Mouse (Mus musculus) MEL (cell line): Measurements from ENCODE around the gene Ephb6. TPM values are rescaled to one million over a fixed set of nuclear protein-coding genes. Genes with fewer than 3 reads are reported as not detected.

Experiments
- DNase-seq: peaks from one replicate; pipeline ENCODE4 v3.0.0; 2011; ENCODE audit warnings: low read depth, low spot score
- H3K27ac ChIP-seq: 2 replicates; pipeline ENCODE4 v1.5.1; 2012; ENCODE audit warnings: low read depth, mild to moderate bottlenecking, control low read depth, low read length, moderate library complexity; ENCODE audit not compliant: control insufficient read depth
- H3K27me3 ChIP-seq, 2 experiments: fragments of 150-350 bp in 1 of 2; sonication (generic) in 1 of 2; 2 replicates each; pipeline ENCODE4 v1.6.1; 2012; ENCODE audit warnings: low read length in 2 of 2, mild to moderate bottlenecking in 2 of 2, improper control_type of control experiment in 1 of 2, moderate library complexity in 1 of 2; ENCODE audit not compliant: insufficient read depth in 2 of 2, control insufficient read depth in 1 of 2
- H3K36me3 ChIP-seq, 2 experiments: 2 replicates each; pipeline ENCODE4 v1.6.1; 2012 to 2014; ENCODE audit warnings: low read length in 2 of 2, improper control_type of control experiment in 1 of 2, inconsistent platforms in 1 of 2, mild to moderate bottlenecking in 1 of 2; ENCODE audit not compliant: insufficient read depth in 2 of 2, control insufficient read depth in 1 of 2
- H3K4me1 ChIP-seq, 2 experiments: fragments of 150-350 bp in 1 of 2; sonication (generic) in 1 of 2; 2 replicates each; pipeline ENCODE4 v1.6.1; 2012; ENCODE audit warnings: low read length in 2 of 2, improper control_type of control experiment in 1 of 2, mild to moderate bottlenecking in 1 of 2; ENCODE audit not compliant: insufficient read depth in 2 of 2, control insufficient read depth in 1 of 2
- H3K4me3 ChIP-seq, 2 experiments: fragments of 150-350 bp in 1 of 2; sonication (generic) in 1 of 2; 2 replicates each; pipeline ENCODE4 v1.5.1; 2012; ENCODE audit warnings: low read depth in 2 of 2, low read length in 2 of 2, mild to moderate bottlenecking in 2 of 2, moderate library complexity in 2 of 2, control low read depth in 1 of 2, improper control_type of control experiment in 1 of 2; ENCODE audit not compliant: control insufficient read depth in 1 of 2, insufficient read depth in 1 of 2
- H3K79me2 ChIP-seq: 2 replicates; pipeline ENCODE4 v1.6.1; 2012; ENCODE audit warnings: mild to moderate bottlenecking, low read length, moderate library complexity; ENCODE audit not compliant: control insufficient read depth, poor library complexity, insufficient read depth
- H3K9ac ChIP-seq: 2 replicates; pipeline ENCODE4 v1.6.1; 2012; ENCODE audit warnings: low read depth, mild to moderate bottlenecking, control low read depth, low read length, moderate library complexity; ENCODE audit not compliant: control insufficient read depth, poor library complexity, severe bottlenecking
- H3K9me3 ChIP-seq: fragments of 150-350 bp; sonication (generic); replicated peaks from 2 replicates; pipeline ENCODE4 v1.6.1; 2012; ENCODE audit warnings: mild to moderate bottlenecking, low read length, improper control_type of control experiment, moderate library complexity; ENCODE audit not compliant: insufficient read depth
- ELF1 ChIP-seq: IDR thresholded peaks from 2 replicates; pipeline ENCODE4 v1.6.1; 2014; ENCODE audit warnings: low read depth, mild to moderate bottlenecking, inconsistent platforms, low read length, improper control_type of control experiment, moderate library complexity
- ETS1 ChIP-seq: IDR thresholded peaks from 2 replicates; pipeline ENCODE4 v1.6.1; 2012; ENCODE audit warnings: low read depth, mild to moderate bottlenecking, inconsistent platforms, low read length, improper control_type of control experiment, moderate library complexity
- GATA1 ChIP-seq: IDR thresholded peaks from 2 replicates; pipeline ENCODE4 v1.6.1; 2011; ENCODE audit warnings: low read depth, low read length, improper control_type of control experiment
- HCFC1 ChIP-seq: IDR thresholded peaks from 2 replicates; pipeline ENCODE4 v1.6.1; 2012; ENCODE audit warnings: low read depth, mild to moderate bottlenecking, inconsistent platforms, low read length, improper control_type of control experiment, moderate library complexity
- JUND ChIP-seq: IDR thresholded peaks from 2 replicates; pipeline ENCODE4 v1.6.1; 2011; ENCODE audit warnings: low read depth, mild to moderate bottlenecking, improper control_type of control experiment, low read length
- KAT2A ChIP-seq: conservative IDR thresholded peaks from 2 replicates; pipeline ENCODE4 v1.6.1; 2012; ENCODE audit warnings: low read depth, low read length, improper control_type of control experiment, inconsistent platforms
- MEF2A ChIP-seq: IDR thresholded peaks from 2 replicates; pipeline ENCODE4 v1.6.1; 2014; ENCODE audit warnings: low read depth, mild to moderate bottlenecking, inconsistent platforms, low read length, improper control_type of control experiment; ENCODE audit not compliant: poor library complexity, insufficient replicate concordance, severe bottlenecking; ENCODE audit errors: extremely low read depth
- MXI1 ChIP-seq: IDR thresholded peaks from 2 replicates; pipeline ENCODE4 v1.6.1; 2011; ENCODE audit warnings: mild to moderate bottlenecking, low read depth, low read length, improper control_type of control experiment
- MYB ChIP-seq: IDR thresholded peaks from 2 replicates; pipeline ENCODE4 v1.6.1; 2011; ENCODE audit warnings: mild to moderate bottlenecking, low read depth, low read length, improper control_type of control experiment
- NELFE ChIP-seq: IDR thresholded peaks from 2 replicates; pipeline ENCODE4 v1.6.1; 2011; ENCODE audit warnings: low read depth, low read length, improper control_type of control experiment
- NRF1 ChIP-seq: IDR thresholded peaks from 2 replicates; pipeline ENCODE4 v1.6.1; 2014; ENCODE audit warnings: low read depth, mild to moderate bottlenecking, inconsistent platforms, low read length, improper control_type of control experiment, moderate library complexity; ENCODE audit not compliant: poor library complexity, insufficient read depth, severe bottlenecking
- POLR2AphosphoS5 ChIP-seq: IDR thresholded peaks from 2 replicates; pipeline ENCODE4 v1.6.1; 2012; ENCODE audit warnings: low read depth, borderline replicate concordance, mild to moderate bottlenecking, inconsistent platforms, low read length, moderate library complexity, mixed read lengths
- TAL1 ChIP-seq: IDR thresholded peaks from 2 replicates; pipeline ENCODE4 v1.6.1; 2012; ENCODE audit warnings: mild to moderate bottlenecking, inconsistent platforms, low read length, moderate library complexity, mixed read lengths
- TBP ChIP-seq: IDR thresholded peaks from 2 replicates; pipeline ENCODE4 v1.8.0; 2011; ENCODE audit warnings: low read depth, low read length, improper control_type of control experiment
- TCF12 ChIP-seq: IDR thresholded peaks from 2 replicates; pipeline ENCODE4 v1.6.1; 2014; ENCODE audit warnings: low read depth, mild to moderate bottlenecking, inconsistent platforms, low read length, improper control_type of control experiment, moderate library complexity
- USF1 ChIP-seq: IDR thresholded peaks from 2 replicates; pipeline ENCODE4 v1.6.1; 2014; ENCODE audit warnings: low read depth, mild to moderate bottlenecking, inconsistent platforms, low read length, improper control_type of control experiment, moderate library complexity
- USF2 ChIP-seq, 2 experiments: IDR thresholded peaks; 2 replicates each; pipeline ENCODE4 v1.6.1; 2011 to 2012; ENCODE audit warnings: improper control_type of control experiment in 2 of 2, low read length in 2 of 2, borderline replicate concordance in 1 of 2, inconsistent platforms in 1 of 2, low read depth in 1 of 2, mild to moderate bottlenecking in 1 of 2; ENCODE audit not compliant: insufficient read depth in 1 of 2
- ZC3H11A ChIP-seq: IDR thresholded peaks from 2 replicates; pipeline ENCODE4 v1.6.1; 2012; ENCODE audit warnings: low read depth, mild to moderate bottlenecking, inconsistent platforms, low read length, improper control_type of control experiment
- ZKSCAN1 ChIP-seq: IDR thresholded peaks from 2 replicates; pipeline ENCODE4 v1.6.1; 2012; ENCODE audit warnings: low read depth, mild to moderate bottlenecking, inconsistent platforms, low read length, improper control_type of control experiment, moderate library complexity
- ZMIZ1 ChIP-seq: IDR thresholded peaks from 2 replicates; pipeline ENCODE4 v1.6.1; 2012; ENCODE audit warnings: low read depth, mild to moderate bottlenecking, inconsistent platforms, low read length, improper control_type of control experiment, moderate library complexity
- polyA plus RNA-seq, 2 experiments: library from polyadenylated mRNA; stranded (reverse) in 1 of 2; unstranded in 1 of 2; fragments of >175 nt in 1 of 2; fragments of >200 nt in 1 of 2; gene quantifications; 2 replicates each; pipeline versions ENCODE4 v1.2.1 to v1.2.4; 2012; ENCODE audit warnings: low replicate concordance in 2 of 2, low read depth in 1 of 2; ENCODE audit not compliant: insufficient read length in 2 of 2, insufficient read depth in 1 of 2, missing spikeins in 1 of 2
- total RNA-seq: library from RNA; depleted of rRNA; stranded (reverse); fragments of 300-350 nt; gene quantifications from 2 replicates; pipeline ENCODE4 v1.2.3, GENCODE M21; 2012

Ephb6 gene
- total and polyA plus RNA-seq, 3 experiments = 1.0 to 5.2 TPM; not detected in 1

DNA sequence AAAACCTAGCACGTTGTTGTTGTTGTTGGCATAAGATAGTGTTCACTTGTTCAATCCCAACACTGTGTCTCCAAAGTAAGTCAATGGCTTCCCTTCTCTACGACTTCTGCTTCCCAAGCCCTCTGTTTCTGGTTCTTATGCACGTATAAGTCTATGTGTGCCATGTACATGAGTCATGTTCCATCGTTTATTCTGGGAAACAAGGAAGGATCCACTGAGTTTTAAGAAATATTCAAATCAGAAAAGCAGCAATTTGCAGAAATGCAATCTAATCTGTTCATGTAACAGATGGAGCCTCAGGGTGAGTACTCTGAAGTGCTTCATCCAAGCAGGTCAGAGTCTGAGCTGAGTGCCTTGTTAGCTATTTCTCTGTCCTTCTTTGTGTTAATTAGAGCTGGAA is 26.3 kb downstream of the Ephb6 start:
- H3K36me3 ChIP-seq = no peaks in the 10 kb centered on the region; a peak in 1 of 4 replicates
- H3K27me3 ChIP-seq = no peaks in the 10 kb centered on the region
- H3K4me3 ChIP-seq = no peak overlapping the region
- H3K4me1 ChIP-seq = no peaks in the 10 kb centered on the region
- no peak overlapping the region for H3K27ac ChIP-seq
- no peaks in the 10 kb centered on the region for H3K79me2 ChIP-seq
- TF ChIP-seq POLR2AphosphoS5 = no peak
- no peak for TF ChIP-seq NRF1
- TF ChIP-seq TCF12 = no peak
- TF ChIP-seq ZMIZ1 = no peak
- TF ChIP-seq KAT2A = no peak
- TF ChIP-seq GATA1 = no peak
- TF ChIP-seq ZKSCAN1 = no peak
- TF ChIP-seq ETS1 = no peak
- TF ChIP-seq ELF1 = no peak
- TF ChIP-seq TBP = no peak
- TF ChIP-seq TAL1 = no peak
- no peak for TF ChIP-seq HCFC1
- TF ChIP-seq JUND = no peak
- no peak overlapping the region for H3K9ac ChIP-seq
- no peak for DNase-seq
- H3K9me3 ChIP-seq = no peaks in the 10 kb centered on the region

GRCm38 (mm10) chr6:41635211-41635610 is 29.9 kb downstream of the Ephb6 start:
- TF ChIP-seq ZC3H11A = no peak
- no peak for TF ChIP-seq MXI1
- TF ChIP-seq NELFE = no peak
- no peak for TF ChIP-seq USF2 (IDR thresholded peaks at IDR 0.05; ENCODE audit: borderline replicate concordance in 1 of 2, insufficient read depth in 1 of 2, low read depth in 1 of 2, low read length in 2 of 2)
- no peak for TF ChIP-seq MYB
- TF ChIP-seq MEF2A = no peak
- TF ChIP-seq USF1 = no peak
- no peaks in the 10 kb centered on the region; a peak in 1 of 4 replicates for H3K27me3 ChIP-seq
- no peaks in the 10 kb centered on the region for H3K36me3 ChIP-seq
- no peaks in the 10 kb centered on the region for H3K79me2 ChIP-seq
- H3K9ac ChIP-seq = no peak overlapping the region
- DNase-seq = peak; percentile 20
- H3K9me3 ChIP-seq = no peaks in the 10 kb centered on the region
- H3K4me3 ChIP-seq = no peak overlapping the region
- no peak overlapping the region for H3K27ac ChIP-seq
- no peaks in the 10 kb centered on the region for H3K4me1 ChIP-seq
